Mouse (Mus musculus): ENCODE measurements around the gene Tulp1. TPM values are rescaled to one million over a fixed set of nuclear protein-coding genes. Genes with fewer than 3 reads are reported as not detected.

Tulp1 gene
- polyA plus RNA-seq, 1 experiment from 2014 or later = 5.1 TPM

DNA sequence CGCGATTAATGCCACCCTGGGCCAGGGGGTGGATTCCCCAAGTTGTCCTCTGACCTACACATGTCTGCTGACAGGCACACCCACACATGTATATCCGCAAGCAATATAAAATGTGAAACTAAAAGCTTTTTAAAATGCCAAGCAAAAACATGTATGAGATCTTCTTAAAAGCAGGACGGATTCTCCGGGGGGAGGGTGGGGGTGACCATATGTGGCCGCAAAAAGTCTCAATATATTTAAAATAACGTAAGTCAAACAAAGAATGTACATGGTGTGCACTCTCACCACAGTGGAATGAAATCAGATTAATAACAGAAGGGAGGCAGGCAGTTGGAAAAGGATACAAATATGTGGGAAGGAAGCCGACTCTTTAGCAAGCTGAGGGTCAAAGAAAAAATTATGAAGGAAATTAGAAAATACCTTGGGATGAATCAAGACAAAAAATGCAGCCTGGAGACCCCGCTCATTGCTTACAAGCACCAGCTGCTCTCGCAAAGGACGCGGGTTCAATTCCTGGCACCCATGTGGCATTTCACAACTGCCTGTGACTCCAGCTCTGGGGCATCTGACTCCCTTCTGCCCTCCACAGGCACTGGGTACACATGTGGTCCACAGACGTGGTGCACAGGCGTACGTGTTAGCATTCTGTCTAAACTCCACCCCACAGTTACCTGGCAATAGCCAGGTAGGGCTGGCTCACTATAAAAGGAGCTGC, 29.2 kb upstream of the Tulp1 start:
- H3K27ac ChIP-seq (ENCODE audit: low read depth, low read length) = no peak overlapping the region
- H3K36me3 ChIP-seq (ENCODE audit: control insufficient read depth, insufficient read depth, low read length) = peaks cover 5% of the 10 kb centered on the region; the same call in 1 of the 2 replicates
- no peaks in the 10 kb centered on the region for H3K27me3 ChIP-seq (ENCODE audit: control insufficient read depth, insufficient read depth, low read length)
- H3K9me3 ChIP-seq (ENCODE audit: control insufficient read depth, low read length) = no peaks in the 10 kb centered on the region
- WGBS = 62% methylated on average over 15 of the region's 15 CpGs
- H3K4me1 ChIP-seq (ENCODE audit: control insufficient read depth, insufficient read depth, low read length) = peaks cover 4% of the 10 kb centered on the region; the same call in 1 of the 2 replicates
- H3K9ac ChIP-seq (ENCODE audit: low read depth, low read length) = no peak overlapping the region
- ATAC-seq (ENCODE audit: low FRiP score, low TSS enrichment) = no peak
- no peak overlapping the region for H3K4me3 ChIP-seq (ENCODE audit: low read length)
- H3K4me2 ChIP-seq (replicated peaks; ENCODE audit: low read depth, low read length) = no peak overlapping the region

DNA sequence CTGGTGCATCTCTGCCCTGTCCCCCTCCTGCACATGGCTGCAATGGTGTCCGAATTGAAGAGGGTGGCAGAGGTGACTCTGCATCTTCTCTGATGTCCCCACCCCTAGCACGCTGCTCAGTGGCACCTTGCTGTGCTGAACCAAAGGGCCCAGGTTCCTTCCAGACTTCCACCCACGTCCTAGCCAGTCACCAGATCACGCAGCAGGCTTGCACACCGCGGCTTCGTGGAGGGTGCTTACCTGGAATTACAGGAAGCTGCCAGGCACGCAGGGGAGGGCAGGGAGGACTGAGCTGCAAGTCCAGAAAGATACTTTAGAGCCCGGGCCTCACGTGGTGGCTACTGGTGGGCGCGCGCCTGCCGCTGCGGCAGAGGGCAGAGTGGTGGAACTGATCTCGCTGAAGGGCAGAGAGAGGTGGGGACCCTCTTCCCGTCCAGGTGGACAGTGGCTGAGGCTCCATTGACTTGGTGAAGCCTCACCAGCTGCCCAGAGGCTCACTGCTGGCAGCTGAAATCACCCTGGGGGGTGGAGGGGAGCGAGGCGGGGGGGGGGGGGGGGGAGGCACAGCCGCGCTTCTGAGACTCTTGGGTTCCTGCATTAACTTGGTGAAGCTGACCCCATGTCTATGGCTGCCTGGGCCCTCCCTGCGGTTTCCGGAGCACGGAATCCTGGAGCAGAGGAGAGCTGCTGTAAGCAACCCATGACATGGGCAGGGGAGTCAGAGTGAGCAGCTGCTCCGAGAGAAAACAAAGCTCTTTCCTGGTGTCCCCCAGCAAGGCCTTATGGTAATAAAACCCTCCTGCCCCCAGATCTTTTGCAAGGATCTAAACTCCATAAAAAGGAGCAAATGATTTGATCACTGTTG, 26.8 kb upstream of the Tulp1 start:
- peaks cover 4% of the 10 kb centered on the region; the same call in 1 of the 2 replicates for H3K4me1 ChIP-seq (ENCODE audit: control insufficient read depth, insufficient read depth, low read length)
- peaks cover 7% of the 10 kb centered on the region; the same call in 1 of the 2 replicates for H3K27me3 ChIP-seq (ENCODE audit: control insufficient read depth, insufficient read depth, low read length)
- no peak overlapping the region for H3K27ac ChIP-seq (ENCODE audit: low read depth, low read length)
- 0 out of 2 replicates have a peak overlapping the region, but pooled peaks have one; percentile 18 for H3K9ac ChIP-seq (ENCODE audit: low read depth, low read length)
- no peaks in the 10 kb centered on the region for H3K36me3 ChIP-seq (ENCODE audit: control insufficient read depth, insufficient read depth, low read length)
- 5% methylated on average over 23 of the region's 25 CpGs for WGBS
- H3K4me3 ChIP-seq (ENCODE audit: low read length) = peak overlapping the region; percentile 4; the same call in 1 of the 2 replicates
- H3K4me2 ChIP-seq (replicated peaks; ENCODE audit: low read depth, low read length) = peak overlapping the region; percentile 34
- peak; percentile 41 for ATAC-seq (ENCODE audit: low FRiP score, low TSS enrichment)
- H3K9me3 ChIP-seq (ENCODE audit: control insufficient read depth, low read length) = no peaks in the 10 kb centered on the region

DNA sequence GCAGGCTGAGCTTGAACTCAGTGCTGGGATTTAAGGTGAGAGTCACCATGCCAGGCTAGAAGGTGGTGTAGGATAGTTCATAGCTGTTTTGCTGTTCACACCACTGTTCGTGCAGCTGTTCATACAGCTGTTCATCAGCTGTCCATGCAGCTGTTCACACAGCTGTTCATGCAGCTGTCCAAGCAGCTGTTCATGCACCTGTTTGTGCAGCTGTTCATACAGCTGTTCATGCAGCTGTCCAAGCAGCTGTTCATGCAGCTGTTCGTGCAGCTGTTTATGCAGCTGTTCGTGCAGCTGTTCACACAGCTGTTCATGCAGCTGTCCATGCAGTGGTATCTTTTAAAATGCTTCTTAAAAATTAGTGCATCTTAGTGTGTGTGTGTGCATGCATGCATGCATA, 23.5 kb upstream of the Tulp1 start:
- peaks cover 9% of the 10 kb centered on the region; the same call in 1 of the 2 replicates for H3K27me3 ChIP-seq (ENCODE audit: control insufficient read depth, insufficient read depth, low read length)
- ATAC-seq (ENCODE audit: low FRiP score, low TSS enrichment) = no peak
- 84% methylated on average over 3 of the region's 3 CpGs for WGBS
- H3K4me2 ChIP-seq (replicated peaks; ENCODE audit: low read depth, low read length) = no peak overlapping the region
- H3K27ac ChIP-seq (ENCODE audit: low read depth, low read length) = no peak overlapping the region
- peaks cover 4% of the 10 kb centered on the region; the same call in 1 of the 2 replicates for H3K4me1 ChIP-seq (ENCODE audit: control insufficient read depth, insufficient read depth, low read length)
- no peak overlapping the region for H3K4me3 ChIP-seq (ENCODE audit: low read length)
- no peaks in the 10 kb centered on the region for H3K9me3 ChIP-seq (ENCODE audit: control insufficient read depth, low read length)
- H3K36me3 ChIP-seq (ENCODE audit: control insufficient read depth, insufficient read depth, low read length) = no peaks in the 10 kb centered on the region
- H3K9ac ChIP-seq (ENCODE audit: low read depth, low read length) = no peak overlapping the region

DNA sequence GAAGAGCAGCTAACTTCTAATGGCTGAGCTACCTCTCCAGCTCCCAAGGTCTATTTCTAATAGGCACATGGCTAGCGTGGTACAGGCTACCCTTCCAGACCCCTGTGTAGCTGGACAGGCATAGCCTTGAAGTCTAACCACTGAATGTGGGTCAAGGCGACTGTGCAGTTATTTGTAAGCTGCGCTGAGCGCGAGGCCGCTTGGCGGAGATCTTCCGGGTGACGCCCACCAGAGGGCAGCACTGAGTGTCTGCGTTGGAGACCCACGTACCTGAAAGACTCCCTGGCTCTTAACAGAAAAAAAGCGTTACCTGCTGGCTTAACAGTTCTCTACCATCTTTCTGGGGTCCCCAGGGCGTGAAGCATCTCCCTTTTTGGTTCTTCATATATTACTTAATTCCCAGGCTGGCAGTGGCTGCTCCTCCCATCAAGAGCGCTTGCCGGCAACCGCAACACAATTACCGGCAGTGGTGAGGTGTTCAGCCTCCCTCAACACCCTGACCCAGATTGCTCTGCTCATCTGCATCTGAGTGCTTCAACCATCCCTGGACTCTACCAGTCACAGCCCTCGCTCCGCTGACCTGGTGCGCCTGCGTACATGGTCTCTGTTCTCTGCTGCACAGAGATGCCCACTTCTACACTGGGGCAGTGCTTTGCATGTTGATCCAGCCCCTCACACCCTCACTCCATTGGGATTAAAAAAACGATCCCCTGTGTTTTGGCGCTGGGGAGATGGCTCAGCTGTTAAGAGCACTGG, 21.3 kb upstream of the Tulp1 start:
- H3K36me3 ChIP-seq (ENCODE audit: control insufficient read depth, insufficient read depth, low read length) = no peaks in the 10 kb centered on the region
- no peaks in the 10 kb centered on the region for H3K4me1 ChIP-seq (ENCODE audit: control insufficient read depth, insufficient read depth, low read length)
- peaks cover 9% of the 10 kb centered on the region; the same call in 1 of the 2 replicates for H3K27me3 ChIP-seq (ENCODE audit: control insufficient read depth, insufficient read depth, low read length)
- H3K4me2 ChIP-seq (replicated peaks; ENCODE audit: low read depth, low read length) = no peak overlapping the region; the same call in 1 of the 2 replicates
- no peaks in the 10 kb centered on the region for H3K9me3 ChIP-seq (ENCODE audit: control insufficient read depth, low read length)
- peak; percentile 62; the same call in 1 of the 2 replicates for ATAC-seq (ENCODE audit: low FRiP score, low TSS enrichment)
- 4% methylated on average over 23 of the region's 23 CpGs for WGBS
- H3K9ac ChIP-seq (ENCODE audit: low read depth, low read length) = no peak overlapping the region
- 0 out of 2 replicates have a peak overlapping the region, but pooled peaks have one; percentile 6 for H3K4me3 ChIP-seq (ENCODE audit: low read length)
- H3K27ac ChIP-seq (ENCODE audit: low read depth, low read length) = no peak overlapping the region

DNA sequence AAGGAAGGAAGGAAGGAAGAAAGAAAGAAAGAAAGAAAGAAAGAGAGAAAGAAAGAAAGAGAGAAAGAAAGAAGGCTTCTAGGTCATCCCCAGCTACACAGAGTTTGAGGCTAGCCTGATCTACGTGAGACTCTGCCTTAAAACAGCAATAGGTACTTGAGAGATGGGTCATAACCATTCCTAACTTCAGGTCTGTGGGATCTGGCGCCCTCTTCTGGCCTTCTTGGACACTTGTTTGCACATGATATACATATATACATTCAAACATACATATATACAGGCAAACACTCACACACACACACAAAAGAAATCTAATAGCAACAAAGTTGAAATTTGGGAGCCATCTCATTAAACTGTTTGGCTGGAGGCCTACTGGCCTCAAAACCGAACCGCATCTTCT, 19.3 kb upstream of the Tulp1 start:
- no peaks in the 10 kb centered on the region for H3K4me1 ChIP-seq (ENCODE audit: control insufficient read depth, insufficient read depth, low read length)

DNA sequence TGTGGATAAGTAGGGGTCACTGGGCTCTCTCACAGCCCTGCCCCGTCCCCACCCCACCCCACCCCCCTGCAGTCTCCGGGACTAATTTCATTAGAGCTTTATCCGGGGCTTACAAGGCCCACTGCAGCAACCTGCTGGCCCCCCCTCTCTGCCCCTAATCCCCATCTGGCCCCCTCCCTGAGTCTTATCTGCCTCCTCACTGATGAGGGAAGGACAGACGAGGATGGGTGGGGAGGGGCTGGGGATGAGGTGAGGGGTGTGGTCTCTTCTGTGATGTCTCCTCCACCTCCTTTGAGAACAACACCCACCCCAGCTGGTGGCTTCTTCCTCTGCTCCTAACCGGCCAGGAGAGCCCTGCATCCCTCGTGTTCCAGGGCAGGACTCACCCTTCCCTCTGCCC, 15.2 kb upstream of the Tulp1 start:
- Histone ChIP-seq H3K4me1 (ENCODE audit: control insufficient read depth, insufficient read depth, low read length) (no peaks in the 10 kb centered on the region), H3K9ac (ENCODE audit: low read depth, low read length) (no peak overlapping the region), H3K27ac (ENCODE audit: low read depth, low read length) (no peak overlapping the region), H3K27me3 (ENCODE audit: control insufficient read depth, insufficient read depth, low read length) (peaks cover 7% of the 10 kb centered on the region), H3K36me3 (ENCODE audit: control insufficient read depth, insufficient read depth, low read length) (no peaks in the 10 kb centered on the region), H3K9me3 (ENCODE audit: control insufficient read depth, low read length) (no peaks in the 10 kb centered on the region), H3K4me3 (ENCODE audit: low read length) (no peak overlapping the region), H3K4me2 (replicated peaks; ENCODE audit: low read depth, low read length) (no peak overlapping the region)
- no peak for ATAC-seq (ENCODE audit: low FRiP score, low TSS enrichment)
- WGBS = 15% methylated on average over 6 of the region's 6 CpGs

More for the DNA sequence above, 19.3 kb upstream of the Tulp1 start:
- ATAC-seq (ENCODE audit: low FRiP score, low TSS enrichment) = no peak
- H3K9me3 ChIP-seq (ENCODE audit: control insufficient read depth, low read length) = no peaks in the 10 kb centered on the region
- H3K4me2 ChIP-seq (replicated peaks; ENCODE audit: low read depth, low read length) = no peak overlapping the region
- no peaks in the 10 kb centered on the region for H3K36me3 ChIP-seq (ENCODE audit: control insufficient read depth, insufficient read depth, low read length)
- H3K4me3 ChIP-seq (ENCODE audit: low read length) = no peak overlapping the region
- H3K27me3 ChIP-seq (ENCODE audit: control insufficient read depth, insufficient read depth, low read length) = peaks cover 9% of the 10 kb centered on the region; the same call in 1 of the 2 replicates
- WGBS = 68% methylated on average over 4 of the region's 4 CpGs
- no peak overlapping the region for H3K27ac ChIP-seq (ENCODE audit: low read depth, low read length)
- no peak overlapping the region for H3K9ac ChIP-seq (ENCODE audit: low read depth, low read length)

DNA sequence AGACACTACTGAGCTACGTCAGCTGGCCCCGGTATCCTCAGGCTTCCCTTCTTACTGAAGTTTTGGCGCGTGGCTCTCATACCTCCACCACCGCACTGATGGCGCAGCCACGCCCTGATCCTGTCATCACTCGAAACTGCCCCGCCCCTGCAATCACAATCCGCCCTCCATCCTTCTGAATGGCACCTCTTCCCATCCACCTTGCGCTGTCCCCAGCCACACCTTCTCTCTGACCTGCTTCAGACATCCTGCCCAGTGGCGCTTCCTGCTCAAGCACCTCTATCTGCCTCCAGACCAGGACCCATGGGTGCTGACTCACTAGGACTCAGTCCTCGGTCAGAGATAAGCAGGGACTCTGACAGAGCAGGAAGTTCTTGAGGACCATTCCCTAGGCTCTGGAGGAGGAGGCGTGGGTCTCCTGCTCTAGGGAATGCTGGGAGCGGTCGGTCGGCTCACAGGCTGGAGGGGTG, 10.6 kb upstream of the Tulp1 start:
- Histone ChIP-seq H3K27ac (ENCODE audit: low read depth, low read length) (no peak overlapping the region), H3K4me1 (ENCODE audit: control insufficient read depth, insufficient read depth, low read length) (0 out of 2 replicates have a peak, but pooled peaks cover 4% of the 10 kb centered on the region), H3K4me3 (ENCODE audit: low read length) (no peak overlapping the region), H3K4me2 (replicated peaks; ENCODE audit: low read depth, low read length) (no peak overlapping the region), H3K27me3 (ENCODE audit: control insufficient read depth, insufficient read depth, low read length) (peaks cover 19% of the 10 kb centered on the region), H3K9me3 (ENCODE audit: control insufficient read depth, low read length) (no peaks in the 10 kb centered on the region), H3K36me3 (ENCODE audit: control insufficient read depth, insufficient read depth, low read length) (no peaks in the 10 kb centered on the region), H3K9ac (ENCODE audit: low read depth, low read length) (no peak overlapping the region)
- WGBS = 9% methylated on average over 17 of the region's 17 CpGs
- ATAC-seq (ENCODE audit: low FRiP score, low TSS enrichment) = 0 out of 2 replicates have a peak, but pooled peaks have one; percentile 7

DNA sequence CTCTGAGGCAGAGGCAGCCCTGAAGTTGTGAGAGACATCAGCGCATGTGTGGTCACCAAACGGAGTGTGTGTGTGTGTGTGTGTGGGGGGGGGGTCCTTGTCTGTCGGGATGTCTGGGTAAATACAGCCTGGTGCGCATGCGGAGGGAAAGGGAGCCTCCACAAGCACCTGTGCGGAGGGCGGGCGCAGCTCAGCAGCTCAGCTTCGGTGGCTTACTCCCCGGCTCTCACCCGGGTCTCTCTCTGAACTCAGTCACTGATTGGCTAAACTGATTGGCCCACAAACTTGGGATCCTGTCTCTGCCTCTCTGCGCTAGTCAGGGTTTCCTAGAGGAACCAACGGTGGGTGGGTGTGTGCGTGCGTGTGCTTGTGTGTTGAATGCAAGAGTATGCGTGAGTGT, 9.5 kb upstream of the Tulp1 start:
- 0 out of 2 replicates have a peak overlapping the region, but pooled peaks have one; percentile 28 for H3K9ac ChIP-seq (ENCODE audit: low read depth, low read length)

More for the DNA sequence above, 9.5 kb upstream of the Tulp1 start:
- no peaks in the 10 kb centered on the region for H3K36me3 ChIP-seq (ENCODE audit: control insufficient read depth, insufficient read depth, low read length)
- 0 out of 2 replicates have a peak, but pooled peaks have one; percentile 11 for ATAC-seq (ENCODE audit: low FRiP score, low TSS enrichment)
- WGBS = 16% methylated on average over 16 of the region's 16 CpGs
- H3K27ac ChIP-seq (ENCODE audit: low read depth, low read length) = no peak overlapping the region
- no peak overlapping the region for H3K4me3 ChIP-seq (ENCODE audit: low read length)
- no peaks in the 10 kb centered on the region for H3K9me3 ChIP-seq (ENCODE audit: control insufficient read depth, low read length)
- H3K4me2 ChIP-seq (replicated peaks; ENCODE audit: low read depth, low read length) = peak overlapping the region; percentile 10; the same call in 1 of the 2 replicates
- H3K27me3 ChIP-seq (ENCODE audit: control insufficient read depth, insufficient read depth, low read length) = peaks cover 19% of the 10 kb centered on the region
- 0 out of 2 replicates have a peak, but pooled peaks cover 4% of the 10 kb centered on the region for H3K4me1 ChIP-seq (ENCODE audit: control insufficient read depth, insufficient read depth, low read length)

All from kidney, embryonic 14.5 days (tissue).